ENCODE assay signal across 10 mouse cellular contexts in genomic region chr16:23456534-23456933, GRCm38 (mm10). TPM values are rescaled to one million over a fixed set of nuclear protein-coding genes. Genes with fewer than 3 reads are reported as not detected.
DNase-seq lines count a peak whose midpoint lies in the region; ATAC-seq and TF ChIP-seq lines count a peak whose summit lies in the region.
"Had no signal": no experiment of that assay in that cellular context is flagged by ENCODE, and none has a peak within 500 bp of the region (broad histone marks: within the 10 kb centered on the region; RNA-seq: fewer than 3 reads in every experiment).

No protein-coding gene starts in this region.

- no peak; the same call in 1 of the 2 replicates for ATAC-seq in kidney, postnatal 0 days (replicated peaks; ENCODE audit: low FRiP score, low read depth)
- ATAC-seq in hindbrain, embryonic 14.5 days (ENCODE audit: low FRiP score): no peak

- H3K27me3 ChIP-seq in kidney, postnatal 0 days (ENCODE audit: insufficient read depth, low read length): no peaks in the 10 kb centered on the region
- H3K27me3 ChIP-seq in hindbrain, embryonic 14.5 days (ENCODE audit: control insufficient read depth, insufficient read depth, low read length): no peaks in the 10 kb centered on the region

- no peak overlapping the region for H3K9ac ChIP-seq in kidney, postnatal 0 days (ENCODE audit: low read depth, low read length)
- H3K9ac ChIP-seq in hindbrain, embryonic 14.5 days: no peak overlapping the region

- WGBS in kidney, postnatal 0 days: 69% methylated on average over 3 of the region's 3 CpGs
- WGBS in hindbrain, embryonic 14.5 days: 90% methylated on average over 3 of the region's 3 CpGs

- H3K9me3 ChIP-seq in kidney, postnatal 0 days (replicated peaks; ENCODE audit: low read length): no peaks in the 10 kb centered on the region
- H3K9me3 ChIP-seq in hindbrain, embryonic 14.5 days (ENCODE audit: control insufficient read depth, low read length): no peaks in the 10 kb centered on the region

- no peak overlapping the region for H3K4me3 ChIP-seq in kidney, postnatal 0 days (replicated peaks; ENCODE audit: low read depth, low read length)
- no peak overlapping the region for H3K4me3 ChIP-seq in hindbrain, embryonic 14.5 days (replicated peaks; ENCODE audit: low read length)
- H3K4me3 ChIP-seq: erythroblast, embryonic 14.5 days had no signal

- no peaks in the 10 kb centered on the region for H3K36me3 ChIP-seq in kidney, postnatal 0 days (ENCODE audit: insufficient read depth, low read length)
- no peaks in the 10 kb centered on the region for H3K36me3 ChIP-seq in hindbrain, embryonic 14.5 days (replicated peaks; ENCODE audit: control insufficient read depth, insufficient read depth)

- DNase-seq in 3134 (ENCODE audit: extremely low read depth, insufficient read length, low spot score) (peak; percentile 78), 3T3-L1 (ENCODE audit: low read depth, low spot score) (peak; percentile 93)
- DNase-seq in cerebellum, postnatal 14 days: peak; percentile 74 to 75
- peak; percentile 76 for DNase-seq in kidney, postnatal 0 days (ENCODE audit: low spot score)
- no peak for DNase-seq in hindbrain, embryonic 14.5 days (ENCODE audit: low spot score)
- no peak for DNase-seq in neural tube, embryonic 10.5 days (ENCODE audit: extremely low spot score, low spot score)
- DNase-seq in left cerebral cortex, postnatal 10 days (ENCODE audit: extremely low spot score in 1 of 2, low spot score in 2 of 2): no peak
- DNase-seq in thymus, postnatal 25 days: no peak

- intact Hi-C loops in left cerebral cortex, postnatal 10 days (cut with DNase I): no loop called here

- no peaks in the 10 kb centered on the region for H3K4me1 ChIP-seq in kidney, postnatal 0 days (replicated peaks; ENCODE audit: insufficient read depth, low read length)
- H3K4me1 ChIP-seq in hindbrain, embryonic 14.5 days (replicated peaks; ENCODE audit: control insufficient read depth, insufficient read depth, low read length): no peaks in the 10 kb centered on the region

- TF ChIP-seq CTCF in kidney, postnatal 0 days (IDR thresholded peaks at IDR 0.05; ENCODE audit: low read depth): no peak

- H3K27ac ChIP-seq in kidney, postnatal 0 days: no peak overlapping the region
- H3K27ac ChIP-seq in hindbrain, embryonic 14.5 days: no peak overlapping the region

- no peak overlapping the region for H3K4me2 ChIP-seq in kidney, postnatal 0 days (ENCODE audit: low read length)
- H3K4me2 ChIP-seq in hindbrain, embryonic 14.5 days (replicated peaks): no peak overlapping the region

RNA-seq across cellular contexts. Expression of gene Rtp1, which starts 27.6 kb away (rescaled TPM):
- polyA plus RNA-seq in kidney, postnatal 0 days (2015; fragmentation: Nextera tagmentation; extraction: Ambion mirVana): not detected in 2 replicates
- polyA plus RNA-seq in hindbrain, embryonic 14.5 days (2014; fragmentation: Nextera tagmentation; extraction: Ambion mirVana): not detected in 2 replicates
- under 1 TPM in 1 of 2 experiments, not detected in 1; 0.17 TPM for total RNA-seq in left cerebral cortex, postnatal 10 days (2021)
- polyA plus RNA-seq: erythroblast, embryonic 14.5 days; spleen, adult 2 months had no signal

Comparison
In these comparisons a context has a peak if more than half of its experiments do, and no peak if none do; other contexts are left out.
1. DNase-seq: peak in 3134 (single experiment), 3T3-L1 (single experiment), cerebellum, postnatal 14 days (2 of 2) and kidney, postnatal 0 days (single experiment); none in hindbrain, embryonic 14.5 days (single experiment), neural tube, embryonic 10.5 days (single experiment), left cerebral cortex, postnatal 10 days (0 of 2) and thymus, postnatal 25 days (single experiment).